Mouse (Mus musculus): Measurements from ENCODE around the gene Ncapd3. TPM values are rescaled to one million over a fixed set of nuclear protein-coding genes. Genes with fewer than 3 reads are reported as not detected.

Ncapd3 gene
- polyA plus RNA-seq, 1 experiment from 2014 or later: 24.6 TPM

- DNase-seq: no peak
- peak overlapping the region; percentile 41; the same call in 1 of the 2 replicates for H3K27ac ChIP-seq (replicated peaks; ENCODE audit: low read depth, low read length)
- WGBS: 4% methylated on average over 29 of the region's 29 CpGs
- H3K4me2 ChIP-seq (ENCODE audit: low read length): peak overlapping the region; percentile 87
- peak overlapping the region; percentile 73 for H3K9ac ChIP-seq (replicated peaks; ENCODE audit: low read length)
- H3K9me3 ChIP-seq (ENCODE audit: control insufficient read depth, low read length): no peaks in the 10 kb centered on the region
- peak; percentile 70; the same call in 1 of the 2 replicates for ATAC-seq (ENCODE audit: low FRiP score, low TSS enrichment)
- no peaks in the 10 kb centered on the region for H3K27me3 ChIP-seq (ENCODE audit: control insufficient read depth, insufficient read depth, low read length)
- H3K36me3 ChIP-seq (ENCODE audit: control insufficient read depth, insufficient read depth, low read length): peaks cover 6% of the 10 kb centered on the region
- H3K4me1 ChIP-seq (ENCODE audit: control insufficient read depth, insufficient read depth, low read length): peaks cover 19% of the 10 kb centered on the region
- peak overlapping the region; percentile 71 for H3K4me3 ChIP-seq (replicated peaks; ENCODE audit: low read depth, low read length)
These were observed 31.1 kb upstream of the Ncapd3 start for GRCm38 (mm10) chr9:26998669-26999460.

GRCm38 (mm10) chr9:26999461-27000395, 30.2 kb upstream of the Ncapd3 start, which contains the start of the genes Acad8 and Thyn1:
Gene Acad8 (minus strand): TSS chr9:26999566.
Gene Thyn1 (plus strand): TSS chr9:26999710.
- H3K4me2 ChIP-seq (ENCODE audit: low read length): peak within 1 kb of the TSS; percentile 87
- 1% methylated on average over 35 of the region's 35 CpGs for WGBS
- no peaks in the 10 kb centered on the region for H3K27me3 ChIP-seq (ENCODE audit: control insufficient read depth, insufficient read depth, low read length)
- H3K9me3 ChIP-seq (ENCODE audit: control insufficient read depth, low read length): no peaks in the 10 kb centered on the region
- H3K4me1 ChIP-seq (ENCODE audit: control insufficient read depth, insufficient read depth, low read length): peaks cover 19% of the 10 kb centered on the region
- peak within 1 kb of the TSS; percentile 73 for H3K9ac ChIP-seq (replicated peaks; ENCODE audit: low read length)
- peak within 1 kb of the TSS; percentile 60 for H3K27ac ChIP-seq (replicated peaks; ENCODE audit: low read depth, low read length)
- peak; percentile 99 for ATAC-seq (ENCODE audit: low FRiP score, low TSS enrichment)
- peak; percentile 99 for DNase-seq
- peaks cover 15% of the 10 kb centered on the region for H3K36me3 ChIP-seq (ENCODE audit: control insufficient read depth, insufficient read depth, low read length)
- H3K4me3 ChIP-seq (replicated peaks; ENCODE audit: low read depth, low read length): peak within 1 kb of the TSS; percentile 71

GRCm38 (mm10) chr9:27005231-27005630, 24.7 kb upstream of the Ncapd3 start:
- Histone ChIP-seq H3K9me3 (ENCODE audit: control insufficient read depth, low read length) (no peaks in the 10 kb centered on the region), H3K9ac (replicated peaks; ENCODE audit: low read length) (no peak overlapping the region), H3K4me1 (ENCODE audit: control insufficient read depth, insufficient read depth, low read length) (peaks cover 11% of the 10 kb centered on the region), H3K4me2 (ENCODE audit: low read length) (no peak overlapping the region), H3K27me3 (ENCODE audit: control insufficient read depth, insufficient read depth, low read length) (no peaks in the 10 kb centered on the region), H3K27ac (replicated peaks; ENCODE audit: low read depth, low read length) (no peak overlapping the region), H3K36me3 (ENCODE audit: control insufficient read depth, insufficient read depth, low read length) (peaks cover 69% of the 10 kb centered on the region), H3K4me3 (replicated peaks; ENCODE audit: low read depth, low read length) (no peak overlapping the region)
- ATAC-seq (ENCODE audit: low FRiP score, low TSS enrichment): no peak
- 90% methylated on average over 3 of the region's 3 CpGs for WGBS
- DNase-seq: no peak

GRCm38 (mm10) chr9:27005933-27006332, 24.0 kb upstream of the Ncapd3 start:
- Histone ChIP-seq H3K4me1 (ENCODE audit: control insufficient read depth, insufficient read depth, low read length) (peaks cover 4% of the 10 kb centered on the region), H3K9ac (replicated peaks; ENCODE audit: low read length) (no peak overlapping the region), H3K4me2 (ENCODE audit: low read length) (no peak overlapping the region), H3K9me3 (ENCODE audit: control insufficient read depth, low read length) (no peaks in the 10 kb centered on the region), H3K27me3 (ENCODE audit: control insufficient read depth, insufficient read depth, low read length) (no peaks in the 10 kb centered on the region), H3K4me3 (replicated peaks; ENCODE audit: low read depth, low read length) (no peak overlapping the region), H3K36me3 (ENCODE audit: control insufficient read depth, insufficient read depth, low read length) (peaks cover 73% of the 10 kb centered on the region), H3K27ac (replicated peaks; ENCODE audit: low read depth, low read length) (no peak overlapping the region)
- DNase-seq (no peak), ATAC-seq (ENCODE audit: low FRiP score, low TSS enrichment) (no peak)
- 75% methylated on average over 1 of the region's 1 CpGs for WGBS

GRCm38 (mm10) chr9:27006866-27007265, 23.1 kb upstream of the Ncapd3 start:
- ATAC-seq (ENCODE audit: low FRiP score, low TSS enrichment): no peak
- DNase-seq: no peak
- H3K36me3 ChIP-seq (ENCODE audit: control insufficient read depth, insufficient read depth, low read length): peaks cover 82% of the 10 kb centered on the region
- no peak overlapping the region for H3K9ac ChIP-seq (replicated peaks; ENCODE audit: low read length)
- 91% methylated on average over 5 of the region's 5 CpGs for WGBS
- no peak overlapping the region for H3K27ac ChIP-seq (replicated peaks; ENCODE audit: low read depth, low read length)
- no peaks in the 10 kb centered on the region for H3K27me3 ChIP-seq (ENCODE audit: control insufficient read depth, insufficient read depth, low read length)
- no peaks in the 10 kb centered on the region for H3K4me1 ChIP-seq (ENCODE audit: control insufficient read depth, insufficient read depth, low read length)
- no peak overlapping the region for H3K4me2 ChIP-seq (ENCODE audit: low read length)
- no peak overlapping the region for H3K4me3 ChIP-seq (replicated peaks; ENCODE audit: low read depth, low read length)
- H3K9me3 ChIP-seq (ENCODE audit: control insufficient read depth, low read length): no peaks in the 10 kb centered on the region

GRCm38 (mm10) chr9:27009231-27009630, 20.7 kb upstream of the Ncapd3 start:
- DNase-seq (no peak), ATAC-seq (ENCODE audit: low FRiP score, low TSS enrichment) (no peak)
- H3K4me2 ChIP-seq (ENCODE audit: low read length): no peak overlapping the region
- H3K27me3 ChIP-seq (ENCODE audit: control insufficient read depth, insufficient read depth, low read length): no peaks in the 10 kb centered on the region
- H3K4me1 ChIP-seq (ENCODE audit: control insufficient read depth, insufficient read depth, low read length): no peaks in the 10 kb centered on the region
- H3K36me3 ChIP-seq (ENCODE audit: control insufficient read depth, insufficient read depth, low read length): peaks cover 95% of the 10 kb centered on the region
- H3K4me3 ChIP-seq (replicated peaks; ENCODE audit: low read depth, low read length): no peak overlapping the region
- H3K9ac ChIP-seq (replicated peaks; ENCODE audit: low read length): no peak overlapping the region
- no peaks in the 10 kb centered on the region for H3K9me3 ChIP-seq (ENCODE audit: control insufficient read depth, low read length)
- H3K27ac ChIP-seq (replicated peaks; ENCODE audit: low read depth, low read length): no peak overlapping the region
- WGBS: 89% methylated on average over 5 of the region's 5 CpGs

GRCm38 (mm10) chr9:27011572-27011971, 18.4 kb upstream of the Ncapd3 start:
- ATAC-seq (ENCODE audit: low FRiP score, low TSS enrichment): no peak
- no peaks in the 10 kb centered on the region for H3K9me3 ChIP-seq (ENCODE audit: control insufficient read depth, low read length)
- H3K4me3 ChIP-seq (replicated peaks; ENCODE audit: low read depth, low read length): no peak overlapping the region
- H3K9ac ChIP-seq (replicated peaks; ENCODE audit: low read length): no peak overlapping the region
- H3K4me2 ChIP-seq (ENCODE audit: low read length): no peak overlapping the region
- 92% methylated on average over 4 of the region's 4 CpGs for WGBS
- H3K36me3 ChIP-seq (ENCODE audit: control insufficient read depth, insufficient read depth, low read length): peaks cover 91% of the 10 kb centered on the region
- H3K27me3 ChIP-seq (ENCODE audit: control insufficient read depth, insufficient read depth, low read length): no peaks in the 10 kb centered on the region
- no peak overlapping the region for H3K27ac ChIP-seq (replicated peaks; ENCODE audit: low read depth, low read length)
- H3K4me1 ChIP-seq (ENCODE audit: control insufficient read depth, insufficient read depth, low read length): no peaks in the 10 kb centered on the region
- no peak for DNase-seq

- H3K9me3 ChIP-seq (ENCODE audit: control insufficient read depth, low read length): no peaks in the 10 kb centered on the region
- ATAC-seq (ENCODE audit: low FRiP score, low TSS enrichment) (no peak), DNase-seq (no peak)
- no peaks in the 10 kb centered on the region for H3K4me1 ChIP-seq (ENCODE audit: control insufficient read depth, insufficient read depth, low read length)
- H3K9ac ChIP-seq (replicated peaks; ENCODE audit: low read length): no peak overlapping the region
- no peak overlapping the region for H3K4me2 ChIP-seq (ENCODE audit: low read length)
- no peak overlapping the region for H3K27ac ChIP-seq (replicated peaks; ENCODE audit: low read depth, low read length)
- H3K4me3 ChIP-seq (replicated peaks; ENCODE audit: low read depth, low read length): no peak overlapping the region
- no peaks in the 10 kb centered on the region for H3K27me3 ChIP-seq (ENCODE audit: control insufficient read depth, insufficient read depth, low read length)
- 93% methylated on average over 10 of the region's 10 CpGs for whole genome bisulfite sequencing
- H3K36me3 ChIP-seq (ENCODE audit: control insufficient read depth, insufficient read depth, low read length): peaks cover 56% of the 10 kb centered on the region
These were observed 11.0 kb upstream of the Ncapd3 start for GRCm38 (mm10) chr9:27018961-27019360.
